Mouse (Mus musculus): ENCODE data around the gene Arhgap40.
A peak's percentile ranks its signal among the peaks of the same experiment; 100 is the strongest.

The Arhgap40 gene

GRCm38 (mm10) chr2:158512528-158512927 is at the start of gene Arhgap40:
Gene Arhgap40, plus strand, starts transcription at chr2:158512796.
- no peak for DNase-seq (ENCODE audit: extremely low read depth, low read depth)

GRCm38 (mm10) chr2:158474159-158474558 is 38.4 kb upstream of the Arhgap40 start:
- no peak for DNase-seq (ENCODE audit: extremely low read depth, low read depth)

GRCm38 (mm10) chr2:158477640-158478039 is 35.0 kb upstream of the Arhgap40 start:
- no peak for DNase-seq (ENCODE audit: extremely low read depth, low read depth)

GRCm38 (mm10) chr2:158498457-158498856 is 14.1 kb upstream of the Arhgap40 start:
- no peak for DNase-seq (ENCODE audit: extremely low read depth, low read depth)

GRCm38 (mm10) chr2:158501836-158502812 is 10.5 kb upstream of the Arhgap40 start, which contains the start of gene Adig:
Gene Adig, plus strand, starts transcription at chr2:158502612.
- DNase-seq (ENCODE audit: extremely low read depth, low read depth), result no peak

GRCm38 (mm10) chr2:158503226-158503625 is 9.4 kb upstream of the Arhgap40 start:
- no peak for DNase-seq (ENCODE audit: extremely low read depth, low read depth)

- no peak for DNase-seq (ENCODE audit: extremely low read depth, low read depth)
Observed at GRCm38 (mm10) chr2:158503671-158504070, 8.9 kb upstream of the Arhgap40 start.

GRCm38 (mm10) chr2:158506475-158506874 is 6.1 kb upstream of the Arhgap40 start:
- DNase-seq (ENCODE audit: extremely low read depth, low read depth), result no peak

- DNase-seq (ENCODE audit: extremely low read depth, low read depth), result no peak
Observed at GRCm38 (mm10) chr2:158507046-158507445, 5.5 kb upstream of the Arhgap40 start.

- DNase-seq (ENCODE audit: extremely low read depth, low read depth), result no peak
Observed at GRCm38 (mm10) chr2:158510665-158511064, 1.9 kb upstream of the Arhgap40 start.

- DNase-seq (ENCODE audit: extremely low read depth, low read depth), result no peak
Observed at GRCm38 (mm10) chr2:158513821-158514336, 1.3 kb downstream of the Arhgap40 start.

GRCm38 (mm10) chr2:158518583-158518982 is 6.0 kb downstream of the Arhgap40 start:
- DNase-seq (ENCODE audit: extremely low read depth, low read depth), result no peak

- DNase-seq (ENCODE audit: extremely low read depth, low read depth), result no peak
Observed at GRCm38 (mm10) chr2:158519071-158519470, 6.5 kb downstream of the Arhgap40 start.

GRCm38 (mm10) chr2:158519800-158520199 is 7.2 kb downstream of the Arhgap40 start:
- no peak for DNase-seq (ENCODE audit: extremely low read depth, low read depth)

- DNase-seq (ENCODE audit: extremely low read depth, low read depth), result no peak
Observed at GRCm38 (mm10) chr2:158523060-158523459, 10.5 kb downstream of the Arhgap40 start.

GRCm38 (mm10) chr2:158524129-158524860 is 11.7 kb downstream of the Arhgap40 start:
- DNase-seq (ENCODE audit: extremely low read depth, low read depth), result no peak

- peak; percentile 29 for DNase-seq (ENCODE audit: extremely low read depth, low read depth)
Observed at GRCm38 (mm10) chr2:158534090-158534489, 21.5 kb downstream of the Arhgap40 start.

GRCm38 (mm10) chr2:158534559-158534958 is 22.0 kb downstream of the Arhgap40 start:
- no peak for DNase-seq (ENCODE audit: extremely low read depth, low read depth)

- no peak for DNase-seq (ENCODE audit: extremely low read depth, low read depth)
Observed at GRCm38 (mm10) chr2:158539433-158540305, 27.1 kb downstream of the Arhgap40 start.

- DNase-seq (ENCODE audit: extremely low read depth, low read depth), result no peak
Observed at GRCm38 (mm10) chr2:158541286-158541685, 28.7 kb downstream of the Arhgap40 start.

GRCm38 (mm10) chr2:158545266-158545665 is 32.7 kb downstream of the Arhgap40 start:
- DNase-seq (ENCODE audit: extremely low read depth, low read depth), result no peak
